Comparison of ENCODE assay signal across 14 mouse cellular contexts in the genomic region with DNA sequence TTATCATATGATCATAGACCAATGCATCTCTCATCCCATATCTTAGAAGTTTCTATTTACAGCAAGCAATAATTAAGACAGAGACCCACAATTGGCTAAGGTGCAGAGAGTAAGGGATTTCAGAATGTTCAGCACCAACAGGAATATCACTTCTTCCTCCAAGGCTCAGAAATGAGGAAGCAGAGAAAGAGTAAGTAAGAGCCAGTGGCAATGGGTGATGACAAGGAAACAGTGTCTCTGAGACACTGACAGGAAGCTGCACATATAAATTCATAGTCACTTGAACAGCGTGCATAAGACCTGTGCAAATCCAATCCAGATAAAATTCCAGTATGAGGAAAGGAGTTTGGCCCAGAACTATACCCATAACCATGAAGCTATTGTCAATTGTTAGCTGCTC.
"Had no signal": no experiment of that assay in that cellular context is flagged by ENCODE, and none has a peak within 500 bp of the region (broad histone marks: within the 10 kb centered on the region; RNA-seq: fewer than 3 reads in every experiment).

No protein-coding gene starts in this region.

- ATAC-seq: liver, embryonic 12.5 days; lung, postnatal 0 days; midbrain, embryonic 13.5 days; midbrain, embryonic 15.5 days had no signal

- DNase-seq: lung, adult 2 months; lung, postnatal 14 days; retina, postnatal 1 day; right cerebral cortex, adult 18-20 months; right cerebral cortex, postnatal 25 days; right cerebral cortex, postnatal 4 days; spleen, adult 18-20 months; thymus, adult 2 months; thymus, postnatal 25 days; thymus, postnatal 4 days had no signal
